Mouse (Mus musculus) ES-E14 (cell line): ENCODE results near the gene Sesn2.

ENCODE experiments used
- CHD2 ChIP-seq: IDR thresholded peaks from 2 replicates; pipeline ENCODE4 v1.6.1; 2014; ENCODE audit warnings: mild to moderate bottlenecking, low read depth, low read length, inconsistent platforms
- MAFK ChIP-seq: IDR thresholded peaks from 2 replicates; pipeline ENCODE4 v1.6.1; 2014; ENCODE audit warnings: mild to moderate bottlenecking, low read depth, low read length, inconsistent platforms; ENCODE audit not compliant: insufficient read depth
- ZNF384 ChIP-seq: IDR thresholded peaks from 2 replicates; pipeline ENCODE4 v1.6.1; 2012; ENCODE audit warnings: low read depth, low read length, inconsistent platforms

DNA sequence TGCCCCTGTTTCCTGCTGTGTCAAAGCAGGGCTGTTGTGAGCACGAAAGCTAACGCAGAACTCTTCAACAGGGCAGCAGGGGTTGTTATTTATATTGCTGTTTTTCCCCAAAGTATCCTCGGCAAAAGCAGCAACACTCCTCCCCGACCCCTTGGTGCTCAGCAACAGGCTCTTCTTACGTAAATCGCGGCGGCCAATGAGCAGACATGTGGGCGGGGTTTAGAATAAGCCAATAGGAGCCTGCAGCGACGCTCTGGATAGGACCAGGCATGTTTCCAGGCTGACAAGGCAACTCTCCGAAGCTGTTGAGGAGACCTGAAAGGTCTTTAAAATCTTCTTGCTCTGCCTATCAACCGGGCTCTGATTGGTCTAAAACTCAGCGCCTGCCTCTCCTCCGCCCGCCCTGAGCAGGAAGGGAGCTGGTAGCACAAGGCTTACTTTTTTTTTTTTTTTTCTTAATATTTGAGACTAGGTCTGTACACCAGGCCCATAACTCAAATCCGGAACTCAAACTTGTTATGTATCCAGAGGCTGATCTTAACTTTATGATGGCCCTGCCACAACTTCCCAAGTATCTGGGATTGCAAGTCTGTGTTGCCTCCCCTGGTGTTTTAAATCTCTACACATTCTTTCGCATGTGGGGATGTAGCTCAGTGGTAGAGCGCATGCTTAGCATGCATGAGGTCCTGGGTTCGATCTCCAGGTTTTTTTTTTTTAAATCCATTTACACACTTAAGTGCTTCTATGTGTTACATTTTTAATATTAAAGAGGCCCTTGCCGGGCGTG is 5.3 kb upstream of the Sesn2 start:
- TF ChIP-seq MAFK: no peak
- TF ChIP-seq ZNF384: peak; percentile 95
- peak; percentile 20; the same call in 1 of the 2 replicates for TF ChIP-seq CHD2
